Mouse (Mus musculus) forelimb bud, embryonic 11.5 days (tissue): ENCODE measurements around the gene Bmp8a.
"Not testable (repeated sequence)": the region's sequence is repeated elsewhere in the genome, so short reads cannot be mapped to it uniquely, and the experiment has no call there.

Experiments
- DNase-seq: peaks from one replicate; pipeline ENCODE4 v3.0.0-alpha.2; 2012; ENCODE audit warnings: low read depth, low spot score

Bmp8a gene

GRCm38 (mm10) chr4:123331326-123331725 is 11.7 kb downstream of the Bmp8a start:
- DNase-seq: no peak

DNA sequence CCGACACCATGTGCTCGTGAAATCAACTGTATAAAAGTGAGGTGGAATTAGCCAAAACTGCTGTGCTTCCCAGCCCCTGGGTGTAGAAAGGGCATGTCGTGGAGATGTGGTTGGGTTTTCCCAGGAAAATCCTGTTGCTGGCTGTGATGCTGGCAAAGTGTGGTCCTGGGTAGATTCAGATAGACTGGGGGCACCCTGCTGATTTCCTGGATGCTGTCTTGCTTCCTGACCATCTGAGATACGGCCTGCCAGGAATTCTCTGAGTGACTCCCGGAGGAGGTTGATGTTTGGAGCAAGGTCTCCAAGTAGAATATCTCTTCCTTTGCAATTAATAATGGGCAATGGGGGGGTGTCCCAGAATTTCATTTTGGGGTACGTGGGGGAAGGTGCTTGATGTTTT is 14.1 kb downstream of the Bmp8a start:
- DNase-seq: no peak

DNA sequence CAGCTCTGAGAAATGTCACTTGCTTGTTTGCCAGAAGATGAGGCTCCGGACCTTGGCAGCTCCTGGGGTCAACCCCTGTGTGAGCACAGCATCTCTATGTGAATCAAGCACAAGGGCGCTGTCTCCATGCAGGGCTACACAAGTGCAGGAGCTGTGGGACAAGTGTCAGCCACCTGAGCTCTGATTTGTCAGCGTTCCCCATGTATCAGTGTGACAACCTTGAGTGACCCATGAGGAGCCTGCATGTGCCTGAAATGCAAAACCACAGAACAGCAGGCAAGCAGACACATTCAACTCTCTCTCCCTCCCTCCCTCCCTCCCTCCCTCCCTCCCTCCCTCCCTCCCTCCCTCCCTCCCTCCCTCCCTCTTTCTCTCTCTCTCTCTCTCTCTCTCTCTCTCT is 15.4 kb downstream of the Bmp8a start:
- no peak for DNase-seq

GRCm38 (mm10) chr4:123326087-123326486 is 17.0 kb downstream of the Bmp8a start:
- no peak for DNase-seq

DNA sequence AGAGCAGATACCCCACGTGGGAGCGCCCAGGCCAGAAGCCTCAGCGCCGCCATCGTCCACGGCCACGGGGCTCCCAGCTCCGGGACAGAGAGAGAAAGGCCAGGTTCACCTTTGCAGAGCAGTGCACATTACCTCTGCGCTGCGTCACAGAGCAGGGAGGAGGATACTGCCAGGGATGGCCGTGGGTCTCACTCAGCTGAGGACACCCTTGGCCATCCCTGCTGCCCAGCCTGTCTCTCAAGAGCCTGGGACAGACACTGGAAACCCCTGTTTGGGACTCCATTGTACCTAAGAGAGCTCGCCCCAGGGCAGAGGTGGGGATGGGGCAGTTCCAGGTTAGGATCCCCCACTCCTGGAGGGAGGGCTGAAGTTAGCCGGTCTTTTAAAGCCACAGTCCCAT is 19.5 kb downstream of the Bmp8a start, which contains the start of gene Oxct2a:
Gene Oxct2a (minus strand): TSS at position 101 of the 400 bp plus-strand sequence.
- DNase-seq: no peak

- not testable (repeated sequence) for DNase-seq
Observed at GRCm38 (mm10) chr4:123322910-123323309, 20.1 kb downstream of the Bmp8a start.

DNA sequence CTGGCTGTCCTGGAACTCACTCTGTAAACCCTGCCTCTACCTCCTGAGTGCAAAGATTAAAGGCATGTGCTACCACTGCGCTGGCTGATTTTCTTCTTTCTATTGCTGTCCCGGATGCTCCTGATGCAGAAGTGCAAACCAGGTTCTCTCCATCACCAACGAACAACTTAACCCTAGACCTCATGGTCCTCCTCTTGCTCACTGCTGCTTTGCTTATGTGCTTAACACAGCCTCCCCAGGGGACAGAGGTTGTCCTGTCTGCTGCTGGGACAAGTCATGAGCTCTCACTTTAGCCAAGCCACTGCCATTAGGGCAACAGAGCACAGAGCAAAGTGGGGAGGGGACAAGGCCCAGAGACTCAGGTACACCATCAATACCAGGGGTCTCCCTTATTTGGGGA is 28.6 kb downstream of the Bmp8a start:
- no peak for DNase-seq

GRCm38 (mm10) chr4:123313010-123313409 is 30.0 kb downstream of the Bmp8a start:
- no peak for DNase-seq

DNA sequence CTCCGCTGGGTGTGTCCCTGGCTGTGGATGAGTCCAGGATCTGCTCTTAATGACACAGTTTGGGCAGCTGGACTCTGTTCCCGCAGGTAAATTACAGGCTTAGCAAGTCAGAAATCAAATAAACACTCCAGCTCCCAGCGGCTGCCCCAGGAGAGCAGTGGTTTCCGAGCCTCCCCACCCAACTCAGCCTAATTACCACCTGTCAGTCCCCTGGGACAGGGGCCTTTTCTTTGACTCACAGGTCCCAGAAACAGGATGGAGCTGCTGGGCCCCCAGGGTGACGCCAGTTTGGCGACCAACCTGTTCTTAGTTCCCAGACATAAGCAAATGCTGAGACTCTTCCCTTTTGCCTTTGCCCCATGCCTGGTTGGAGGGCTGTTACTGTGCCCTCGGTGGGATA is 31.2 kb downstream of the Bmp8a start:
- no peak for DNase-seq

DNA sequence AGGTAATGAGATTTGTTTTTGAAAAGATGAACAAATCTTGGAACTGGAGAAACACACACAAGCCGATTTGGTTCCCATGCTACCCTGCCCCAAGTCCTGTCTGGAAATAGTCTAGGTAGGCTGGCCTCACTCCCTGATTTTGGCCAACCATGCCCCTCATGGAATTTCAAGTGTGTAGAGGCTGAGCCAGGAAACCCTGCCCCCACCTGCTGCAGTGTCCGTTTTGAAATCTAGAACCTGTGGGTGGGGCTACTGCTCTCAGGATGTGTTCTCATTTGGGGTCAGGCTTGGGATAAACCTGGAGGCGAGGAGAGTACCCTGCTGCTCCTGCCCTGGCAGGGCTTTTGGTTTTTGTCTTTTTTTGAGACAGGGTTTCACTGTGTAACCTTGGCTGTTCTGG is 34.8 kb downstream of the Bmp8a start:
- no peak for DNase-seq

GRCm38 (mm10) chr4:123306999-123307398 is 36.1 kb downstream of the Bmp8a start:
- DNase-seq: no peak

DNA sequence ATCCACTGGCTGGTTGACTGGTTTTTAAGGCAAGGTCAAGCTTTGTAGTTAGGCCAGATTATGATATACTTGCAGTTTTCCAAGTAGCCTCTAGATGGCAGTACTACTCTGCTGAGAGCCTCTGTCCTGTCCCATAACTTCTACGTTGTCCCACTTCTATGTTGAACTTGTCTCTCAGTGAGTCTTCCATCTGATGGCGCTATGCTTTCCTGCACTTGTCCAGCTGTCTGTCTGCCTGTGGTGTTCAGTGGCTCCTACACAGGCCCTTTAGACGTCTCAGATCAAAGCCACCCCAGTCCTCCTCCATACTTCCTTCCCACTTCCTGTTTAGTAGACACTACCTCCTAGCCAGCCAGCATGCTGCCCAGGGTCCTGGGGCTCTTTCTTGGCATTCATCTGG is 37.3 kb downstream of the Bmp8a start:
- peak; percentile 70 for DNase-seq

DNA sequence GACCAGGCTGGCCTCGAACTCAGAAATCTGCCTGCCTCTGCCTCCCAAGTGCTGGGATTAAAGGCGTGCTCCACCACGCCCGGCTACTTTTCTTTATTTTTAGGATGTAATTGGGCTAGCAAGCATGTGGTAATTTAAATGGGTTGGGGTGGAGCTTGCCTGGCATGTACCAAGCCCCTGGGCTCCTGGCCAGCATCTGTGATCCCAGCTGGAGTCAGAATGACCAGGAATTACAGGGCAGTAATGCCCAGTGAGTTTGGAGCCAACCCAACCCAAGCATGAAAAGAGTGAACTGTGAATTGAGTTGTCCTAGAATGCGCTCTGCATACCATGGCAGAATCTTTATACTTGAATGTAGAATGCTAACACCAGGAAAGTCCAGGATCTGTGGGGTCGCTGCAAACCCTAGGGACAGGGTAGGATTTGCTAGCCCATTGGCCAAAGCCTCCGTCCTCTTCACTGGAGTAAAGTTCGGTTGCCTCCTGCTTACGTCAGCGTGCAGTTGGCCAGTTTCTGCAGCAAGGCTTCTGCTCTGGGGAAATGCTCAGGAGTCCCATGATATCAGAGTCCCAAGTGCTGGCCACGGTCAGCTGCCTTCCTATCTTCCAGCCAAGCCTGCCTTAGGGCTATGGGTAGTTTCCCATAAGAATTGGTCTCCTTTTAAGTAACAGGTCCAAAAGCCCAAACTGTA is 43.9 kb downstream of the Bmp8a start:
- no peak for DNase-seq

- no peak for DNase-seq
Observed at GRCm38 (mm10) chr4:123298226-123298625, 44.8 kb downstream of the Bmp8a start.

DNA sequence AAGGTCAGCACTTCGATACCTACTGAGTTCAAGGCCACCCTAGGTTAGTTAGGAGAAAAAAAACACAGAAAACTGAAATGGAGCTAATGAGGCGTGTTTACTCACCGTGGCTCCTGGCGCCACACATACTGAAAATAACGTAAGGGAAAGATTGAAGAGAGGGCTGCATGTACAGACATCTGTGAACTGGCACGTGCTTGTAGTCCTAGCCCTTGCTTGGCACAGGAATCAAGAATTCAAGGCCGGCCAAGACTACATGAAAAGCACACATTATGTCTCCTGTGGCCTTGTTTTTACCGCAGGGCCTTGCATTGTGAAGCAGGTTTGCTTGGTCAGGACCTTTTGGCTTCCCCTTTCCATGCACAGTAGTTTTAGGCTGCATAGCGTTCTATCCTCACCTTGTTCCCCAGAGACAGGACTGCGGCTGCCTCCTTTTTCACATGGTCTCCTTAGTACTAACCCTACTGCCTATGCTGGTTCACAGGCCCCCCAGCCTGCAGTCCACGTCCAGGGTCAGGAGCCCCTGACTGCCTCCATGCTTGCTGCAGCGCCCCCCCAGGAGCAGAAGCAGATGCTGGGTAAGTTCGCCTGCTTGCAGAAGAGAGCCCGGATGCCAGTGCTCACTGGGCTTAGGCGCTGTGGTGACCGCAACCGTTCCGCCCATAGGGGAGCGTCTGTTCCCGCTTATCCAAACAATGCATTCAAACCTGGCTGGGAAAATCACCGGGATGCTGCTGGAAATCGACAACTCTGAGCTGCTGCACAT is 45.7 kb downstream of the Bmp8a start:
- DNase-seq: no peak

- no peak for DNase-seq
Observed at GRCm38 (mm10) chr4:123296148-123296534, 46.9 kb downstream of the Bmp8a start.

DNA sequence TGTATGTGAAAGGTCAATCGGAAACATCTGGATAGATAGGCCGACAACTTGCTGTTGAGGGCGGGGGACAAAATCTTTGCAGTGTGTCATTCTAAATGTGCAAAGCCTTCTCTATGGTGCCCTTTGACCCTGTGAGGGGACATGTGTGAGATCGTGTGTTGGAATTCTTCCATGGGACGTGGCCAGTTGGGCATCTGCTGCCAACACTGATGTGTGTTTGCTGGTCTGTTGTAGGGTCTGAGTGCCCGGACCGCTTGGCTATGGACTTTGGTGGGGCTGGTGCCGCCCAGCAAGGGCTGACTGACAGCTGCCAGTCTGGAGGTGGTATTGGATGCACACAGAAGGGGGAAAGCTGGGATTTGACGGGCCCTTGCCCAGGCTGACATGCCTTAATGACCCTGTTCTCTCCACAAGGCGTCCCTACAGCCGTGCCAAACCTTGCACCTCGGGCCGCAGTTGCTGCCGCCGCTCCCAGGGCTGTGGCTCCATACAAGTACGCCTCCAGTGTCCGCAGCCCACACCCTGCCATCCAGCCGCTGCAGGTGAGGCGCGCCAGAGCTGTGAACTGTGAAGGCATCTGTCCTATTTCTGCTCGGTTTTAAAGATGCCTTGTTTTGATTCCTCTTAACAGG is 47.4 kb downstream of the Bmp8a start:
- no peak for DNase-seq

- DNase-seq: not testable (repeated sequence)
Observed at GRCm38 (mm10) chr4:123295026-123295425, 48.0 kb downstream of the Bmp8a start.

GRCm38 (mm10) chr4:123293661-123294443 is 49.2 kb downstream of the Bmp8a start:
- DNase-seq: no peak

DNA sequence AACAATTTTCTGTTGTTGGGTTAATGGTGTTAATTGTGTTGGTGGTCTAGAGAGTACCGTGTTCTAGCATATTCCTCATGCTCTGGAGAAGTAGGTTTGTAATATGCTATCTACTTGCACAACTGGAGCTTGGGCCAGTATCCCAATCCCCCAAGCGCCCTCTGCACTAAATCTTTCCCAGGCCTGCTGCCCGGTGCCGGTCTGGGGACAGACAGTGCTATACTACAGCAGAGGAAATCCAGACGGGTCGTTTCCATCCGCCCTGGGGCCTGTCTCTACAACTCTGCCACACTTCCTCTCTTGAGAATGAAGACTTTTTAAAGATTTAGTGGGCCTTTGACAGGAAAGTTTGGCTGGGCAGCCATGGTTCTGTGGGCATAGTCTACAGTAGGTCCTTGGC is 50.1 kb downstream of the Bmp8a start:
- no peak for DNase-seq

- DNase-seq: no peak
Observed at GRCm38 (mm10) chr4:123292390-123292789, 50.7 kb downstream of the Bmp8a start.

GRCm38 (mm10) chr4:123289038-123289437 is 54.0 kb downstream of the Bmp8a start:
- no peak for DNase-seq
